Mouse (Mus musculus) hindbrain, embryonic 14.5 days (tissue): Measurements from ENCODE around the gene Ucn2. TPM values are rescaled to one million over a fixed set of nuclear protein-coding genes. Genes with fewer than 3 reads are reported as not detected.

Experiments
- microRNA counts: library from miRNA; unstranded; fragments of <30 nt; microRNA quantifications from one replicate; lab custom pipeline; 2016
- microRNA-seq: library from miRNA; unstranded; fragments of <30 nt; microRNA quantifications from one replicate; pipeline ENCODE4, GENCODE M21; 2016
- polyA plus RNA-seq: library from polyadenylated mRNA; unstranded; fragments of >200 nt; fragmentation: Nextera tagmentation; extraction: Ambion mirVana; gene quantifications from 2 replicates; pipeline ENCODE4 v1.2.1, GENCODE M21; 2014

Ucn2 gene
- polyA plus RNA-seq, 1 experiment from 2014 or later, result 0.23 TPM

MicroRNAs within 50 kb of the gene (microRNA counts, 519-probe panel; counts per million panel counts)
- microRNA mmu-miR-711 (lab: Ali Mortazavi, UCI), result not detected

Small RNA genes within 50 kb of the gene (microRNA-seq; reads per million reads assigned to microRNA genes)
- gene Mir711, result not detected

Other genes starting within 250 kb of the Ucn2 start
- gene Ip6k2, start 202.2 kb upstream of the Ucn2 start, polyA plus RNA-seq, result 202 and 238 TPM in 2 replicates
- gene Nckipsd, start 177.6 kb upstream of the Ucn2 start, polyA plus RNA-seq, result 28.5 and 29.6 TPM in 2 replicates
- 15.4 and 16.0 TPM in 2 replicates for gene Celsr3, start 159.7 kb upstream of the Ucn2 start, polyA plus RNA-seq
- gene Slc26a6, start 132.7 kb upstream of the Ucn2 start, polyA plus RNA-seq, result 19.1 and 21.5 TPM in 2 replicates
- gene Tmem89, start 71.4 kb upstream of the Ucn2 start, polyA plus RNA-seq, result 0.27 TPM in 1 of 2 replicates, not detected in the other
- gene Uqcrc1, start 49.4 kb upstream of the Ucn2 start, polyA plus RNA-seq, result 469 and 503 TPM in 2 replicates
- gene Col7a1, start 32.4 kb upstream of the Ucn2 start, polyA plus RNA-seq, result 1.3 and 3.0 TPM in 2 replicates
- 22.5 and 23.9 TPM in 2 replicates for gene Pfkfb4, start 5.8 kb downstream of the Ucn2 start, polyA plus RNA-seq
- gene Shisa5, start 52.6 kb downstream of the Ucn2 start, polyA plus RNA-seq, result 57.9 and 60.9 TPM in 2 replicates
- gene Trex1, start 73.7 kb downstream of the Ucn2 start, polyA plus RNA-seq, result 9.7 and 16.2 TPM in 2 replicates
- 29.0 and 29.8 TPM in 2 replicates for gene Atrip, start 88.1 kb downstream of the Ucn2 start, polyA plus RNA-seq
- gene Ccdc51, start 96.5 kb downstream of the Ucn2 start, polyA plus RNA-seq, result 11.2 and 11.3 TPM in 2 replicates
- gene Tma7, start 96.6 kb downstream of the Ucn2 start, polyA plus RNA-seq, result 710 and 800 TPM in 2 replicates
- gene Plxnb1, start 109.4 kb downstream of the Ucn2 start, polyA plus RNA-seq, result 14.2 and 16.6 TPM in 2 replicates
- gene Fbxw21, start 176.0 kb downstream of the Ucn2 start, polyA plus RNA-seq, result not detected in 2 replicates
- not detected in 2 replicates for gene Fbxw13, start 210.0 kb downstream of the Ucn2 start, polyA plus RNA-seq
- gene Fbxw20, start 248.7 kb downstream of the Ucn2 start, polyA plus RNA-seq, result not detected in 2 replicates